Mouse (Mus musculus): ENCODE results near the gene Pax3.

The Pax3 gene

GRCm38 (mm10) chr1:78196751-78197311, at the start of gene Pax3:
Pax3 (minus strand) TSS chr1:78197134.
- TF ChIP-seq GATA4 (IDR thresholded peaks at IDR 0.05; ENCODE audit: insufficient replicate concordance, low read length): no peak

DNA sequence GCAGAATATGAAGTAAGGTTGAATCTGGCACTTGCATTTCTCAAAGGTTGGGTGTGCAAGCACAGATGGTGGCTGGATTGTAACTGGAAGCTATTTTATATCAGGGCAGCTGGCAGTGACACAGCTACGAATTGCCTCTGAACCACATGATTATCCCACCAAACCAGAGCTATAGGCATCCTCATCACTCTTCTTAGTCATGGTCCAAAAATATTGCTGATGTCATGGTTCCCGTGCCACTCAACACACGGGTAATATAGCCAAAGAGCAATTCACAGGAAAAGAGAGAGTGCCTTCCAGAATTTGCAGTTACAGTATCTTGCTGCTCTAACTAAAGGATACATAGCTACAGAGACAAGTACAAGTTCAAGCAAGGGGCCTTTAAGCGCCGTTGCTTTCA, 37.4 kb upstream of the Pax3 start:
- TF ChIP-seq GATA4 (IDR thresholded peaks at IDR 0.05; ENCODE audit: insufficient replicate concordance, low read length): no peak

DNA sequence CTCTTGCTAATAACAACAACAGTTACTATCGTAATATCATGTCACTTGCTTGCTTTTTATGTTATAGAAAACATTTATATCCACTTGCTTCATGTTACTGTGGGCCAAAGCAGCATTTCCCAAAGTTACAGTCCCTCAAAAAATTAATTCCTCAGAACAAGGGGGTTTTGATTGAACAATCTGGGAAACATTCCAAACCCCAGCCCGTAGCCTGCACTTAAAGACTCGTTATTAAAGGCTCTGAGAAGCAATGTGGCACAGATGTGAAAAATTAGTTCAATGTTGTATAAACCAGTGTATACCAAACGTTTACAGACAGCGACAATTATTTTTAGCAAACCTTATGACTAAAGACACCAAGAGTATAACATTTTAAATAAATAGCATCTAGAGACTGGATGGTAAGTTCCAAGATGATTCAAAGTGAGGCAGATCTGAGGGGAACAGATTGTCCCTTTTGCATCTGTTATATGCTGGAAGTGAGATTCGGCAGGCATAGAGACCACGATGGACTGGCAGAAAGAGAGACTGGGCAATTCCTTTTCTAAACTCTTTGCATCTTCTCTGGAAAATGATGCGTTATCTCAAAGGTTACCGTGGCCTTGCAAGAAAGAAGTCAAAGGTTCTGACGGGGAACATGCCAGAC, 35.1 kb upstream of the Pax3 start:
- no peak for TF ChIP-seq GATA4 (IDR thresholded peaks at IDR 0.05; ENCODE audit: insufficient replicate concordance, low read length)

- no peak for TF ChIP-seq GATA4 (IDR thresholded peaks at IDR 0.05; ENCODE audit: insufficient replicate concordance, low read length)
These were observed 32.9 kb upstream of the Pax3 start for GRCm38 (mm10) chr1:78229801-78230200.

DNA sequence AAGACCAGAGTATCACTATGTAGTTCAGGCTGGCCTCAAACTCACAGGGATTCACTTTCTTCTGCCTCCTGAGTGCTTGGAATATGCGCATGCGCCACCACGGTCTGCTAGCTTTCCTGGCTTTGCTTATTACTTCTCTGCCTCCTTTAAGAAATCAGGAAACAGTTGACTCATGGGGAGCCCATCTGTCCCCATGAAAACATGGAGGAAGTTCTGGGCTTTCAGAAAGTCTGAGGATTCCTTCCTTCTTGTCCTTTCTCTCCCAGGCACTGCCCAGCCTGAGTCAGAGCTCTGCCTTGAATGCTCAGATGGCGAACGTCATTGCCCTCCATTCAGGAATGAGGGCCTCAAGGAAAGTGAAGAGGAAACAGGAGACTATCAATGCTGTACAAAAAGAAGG, 31.8 kb upstream of the Pax3 start:
- TF ChIP-seq GATA4 (IDR thresholded peaks at IDR 0.05; ENCODE audit: insufficient replicate concordance, low read length): no peak

DNA sequence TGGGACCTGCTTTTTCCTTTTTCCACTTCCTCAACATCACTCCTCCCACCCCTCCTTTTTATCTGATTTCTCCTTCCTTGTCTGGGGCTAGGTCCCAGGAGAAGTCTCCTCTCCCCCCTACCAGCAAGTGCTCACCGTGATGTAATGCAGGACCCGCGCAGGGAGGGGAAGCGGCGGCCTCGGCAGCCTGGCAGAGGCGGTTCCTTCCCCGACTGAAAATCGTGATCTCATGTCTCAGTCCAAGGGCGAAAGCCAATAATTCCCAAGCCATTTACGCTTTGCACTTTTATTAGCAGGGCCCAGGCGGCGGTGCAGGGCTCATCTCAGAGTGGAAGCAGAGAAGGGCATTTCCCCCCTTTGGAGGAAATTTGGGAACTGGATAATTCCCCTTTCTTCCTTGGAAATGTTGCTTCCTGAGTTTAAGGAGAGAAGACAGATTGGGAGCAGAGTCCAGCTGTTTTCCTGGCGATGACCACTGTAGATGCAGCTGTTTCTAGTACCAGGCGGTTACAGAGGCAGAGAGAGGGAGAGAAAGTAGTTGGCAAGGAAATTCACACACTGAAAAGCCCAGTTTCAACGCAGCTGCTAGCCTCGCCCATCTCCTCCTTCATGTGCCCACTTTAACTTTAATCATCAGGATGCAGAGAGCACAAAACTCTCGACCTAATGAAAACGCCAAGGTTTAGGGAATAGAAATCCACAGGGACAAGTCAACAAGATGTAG, 21.3 kb upstream of the Pax3 start:
- no peak for TF ChIP-seq GATA4 (IDR thresholded peaks at IDR 0.05; ENCODE audit: insufficient replicate concordance, low read length)

DNA sequence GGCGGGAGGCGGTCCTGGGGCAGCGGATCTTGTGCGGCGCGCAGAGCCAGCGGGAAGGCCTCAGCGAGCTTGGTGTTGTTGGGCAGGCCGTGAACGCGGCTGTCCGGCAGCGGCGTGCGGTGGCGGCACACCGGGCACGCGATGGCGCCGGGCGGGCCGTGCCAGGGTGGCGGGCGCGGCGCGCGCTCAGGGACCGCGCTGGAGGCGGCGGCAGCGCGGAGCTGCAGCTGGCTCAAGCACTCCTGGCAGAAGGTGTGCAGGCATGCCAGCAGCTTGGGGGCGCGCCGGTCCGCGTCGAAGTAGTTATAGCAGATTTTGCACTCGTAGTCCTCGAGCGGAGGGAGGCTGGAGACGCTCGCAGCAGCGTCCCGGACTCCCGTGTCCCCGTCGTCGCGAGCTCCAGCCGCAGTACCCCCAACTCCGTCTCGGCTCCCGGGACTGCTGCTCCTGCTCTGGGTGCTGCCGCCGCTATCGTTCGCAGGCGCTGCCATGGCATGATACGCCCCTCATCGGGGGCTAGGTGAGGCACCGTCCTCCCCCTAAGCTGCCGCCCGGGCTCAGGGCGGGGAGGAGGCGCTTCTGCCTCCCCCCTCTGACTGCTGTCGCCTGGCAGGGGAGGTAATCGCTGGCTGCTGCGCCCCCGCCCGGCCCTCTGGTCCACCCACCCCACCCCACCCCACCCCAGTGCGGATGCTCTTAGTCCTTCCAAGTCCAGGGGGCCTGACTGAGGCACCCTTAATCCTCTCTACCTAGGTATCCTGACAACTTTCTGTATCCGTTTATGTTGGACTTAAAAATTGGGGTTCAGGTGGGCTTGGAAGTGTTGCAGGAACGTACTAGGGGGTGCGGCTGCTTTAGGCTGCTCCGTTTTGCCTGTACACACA, 20.5 kb upstream of the Pax3 start:
- no peak for TF ChIP-seq GATA4 (IDR thresholded peaks at IDR 0.05; ENCODE audit: insufficient replicate concordance, low read length)

- TF ChIP-seq GATA4 (IDR thresholded peaks at IDR 0.05; ENCODE audit: insufficient replicate concordance, low read length): no peak
These were observed 19.7 kb upstream of the Pax3 start for GRCm38 (mm10) chr1:78216509-78217141.

DNA sequence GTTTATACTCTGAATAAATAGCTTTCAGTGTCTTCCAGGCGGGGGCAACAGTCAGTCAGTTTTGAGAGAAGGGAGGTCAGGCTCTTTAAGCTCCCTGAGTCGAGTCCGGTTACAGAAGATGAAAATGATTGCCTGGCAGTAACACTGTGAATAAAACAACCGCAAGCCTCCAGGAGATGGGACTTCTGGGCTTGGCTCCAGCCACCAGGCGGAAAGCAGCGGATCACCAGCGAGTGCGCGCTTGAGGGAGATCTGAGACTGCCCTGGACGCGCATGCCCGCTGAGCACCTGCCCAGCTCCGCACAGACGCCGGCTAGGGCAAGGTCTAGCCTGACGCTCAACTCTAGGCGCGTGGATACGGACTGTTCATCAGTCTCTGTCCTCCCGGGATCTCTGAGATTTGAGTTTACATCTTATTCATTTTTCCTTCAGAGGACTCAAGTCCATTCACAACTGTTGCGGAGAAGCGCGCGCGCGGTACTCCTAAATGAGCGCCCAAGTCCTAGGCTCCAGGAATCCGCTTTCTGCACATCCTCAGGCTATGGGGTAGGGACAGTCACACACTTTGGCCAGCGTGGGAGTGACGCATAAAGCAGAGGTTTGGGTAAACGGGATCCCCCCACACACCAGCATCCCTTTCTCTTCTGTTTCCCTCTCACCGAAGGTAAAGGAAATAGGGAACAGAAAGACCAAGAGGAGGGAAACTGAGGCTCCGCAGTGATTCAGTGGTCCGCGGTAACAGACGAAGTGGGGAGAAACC, 19.0 kb upstream of the Pax3 start:
- TF ChIP-seq GATA4 (IDR thresholded peaks at IDR 0.05; ENCODE audit: insufficient replicate concordance, low read length): no peak

- no peak for TF ChIP-seq GATA4 (IDR thresholded peaks at IDR 0.05; ENCODE audit: insufficient replicate concordance, low read length)
These were observed 14.1 kb upstream of the Pax3 start for GRCm38 (mm10) chr1:78211041-78211440.

DNA sequence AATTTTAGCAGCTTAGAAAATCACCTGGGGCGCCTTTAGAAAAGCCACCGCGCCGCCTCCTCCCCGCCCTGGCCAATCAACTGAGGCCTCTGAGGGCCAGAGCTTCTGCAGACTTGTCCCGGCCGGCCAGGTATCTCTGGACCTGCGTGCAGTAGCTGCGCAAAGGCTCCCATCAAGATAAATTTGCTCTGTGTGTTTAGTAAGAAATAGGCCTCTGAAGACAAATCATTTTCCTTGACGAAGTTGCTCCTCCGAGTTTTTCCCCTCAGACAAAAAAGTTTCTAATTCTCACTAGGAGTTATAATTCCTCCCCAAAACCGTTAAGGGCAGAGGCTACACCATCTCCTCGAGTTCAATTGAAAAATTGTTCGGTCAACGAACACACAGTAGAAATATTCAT, 13.6 kb upstream of the Pax3 start:
- no peak for TF ChIP-seq GATA4 (IDR thresholded peaks at IDR 0.05; ENCODE audit: insufficient replicate concordance, low read length)

GRCm38 (mm10) chr1:78208281-78208814, 11.4 kb upstream of the Pax3 start:
- no peak for TF ChIP-seq GATA4 (IDR thresholded peaks at IDR 0.05; ENCODE audit: insufficient replicate concordance, low read length)

DNA sequence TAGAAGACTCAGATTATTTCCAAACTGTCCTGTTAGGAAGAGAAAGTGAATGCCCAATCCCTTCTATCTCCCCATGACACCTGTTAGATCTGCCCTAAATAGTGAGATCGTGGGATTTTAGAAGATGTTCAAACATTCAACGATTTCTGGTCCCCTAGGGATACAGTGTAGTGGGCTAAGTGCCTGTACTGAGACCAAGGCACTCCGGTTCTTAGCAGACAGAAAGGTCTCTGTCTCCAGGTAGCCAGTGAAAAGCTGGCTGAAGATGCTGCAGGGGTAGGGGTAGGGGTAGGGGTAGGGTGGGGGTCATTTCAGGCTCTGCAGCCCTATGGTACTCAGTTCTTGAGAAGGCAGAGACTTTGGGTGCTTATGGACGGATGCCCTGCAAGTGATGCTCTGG, 7.4 kb upstream of the Pax3 start:
- no peak for TF ChIP-seq GATA4 (IDR thresholded peaks at IDR 0.05; ENCODE audit: insufficient replicate concordance, low read length)

- no peak for TF ChIP-seq GATA4 (IDR thresholded peaks at IDR 0.05; ENCODE audit: insufficient replicate concordance, low read length)
These were observed 6.8 kb upstream of the Pax3 start for GRCm38 (mm10) chr1:78203622-78204211.

Measured in liver, adult (tissue).